Mouse (Mus musculus) olfactory bulb, adult 2 months (tissue): Measurements from ENCODE around the gene Ift88. TPM values are rescaled to one million over a fixed set of nuclear protein-coding genes. Genes with fewer than 3 reads are reported as not detected.

Experiments used
- H3K27ac ChIP-seq: fragments of 200-500 bp; 2 replicates; pipeline ENCODE4 v1.5.1; 2012; ENCODE audit warnings: low read depth, low read length; ENCODE audit not compliant: insufficient read depth
- H3K4me1 ChIP-seq: fragments of 200-500 bp; 2 replicates; pipeline ENCODE4 v1.6.1; 2012; ENCODE audit warnings: low read length; ENCODE audit not compliant: control insufficient read depth, insufficient read depth
- H3K4me3 ChIP-seq: fragments of 200-500 bp; 2 replicates; pipeline ENCODE4 v1.5.1; 2012; ENCODE audit warnings: mild to moderate bottlenecking, low read depth, low read length, moderate library complexity; ENCODE audit not compliant: insufficient read depth
- CTCF ChIP-seq: fragments of 200-500 bp; IDR thresholded peaks from 2 replicates; pipeline ENCODE4 v1.5.1; 2012; ENCODE audit warnings: low read depth, mild to moderate bottlenecking, low read length, moderate library complexity; ENCODE audit not compliant: insufficient read depth
- POLR2A ChIP-seq: fragments of 200-500 bp; IDR thresholded peaks from 2 replicates; pipeline ENCODE4 v1.6.1; 2012; ENCODE audit warnings: mild to moderate bottlenecking, low read depth, low read length, moderate library complexity; ENCODE audit not compliant: insufficient read depth
- WGBS: fragments of 180-500 bp; shearing (Covaris S2); methylation state at CpG from one replicate; pipeline ENCODE4 v1.1.7; 2018; 5-methylcytosine and 5-hydroxymethylcytosine counted together
- polyA plus RNA-seq: library from polyadenylated mRNA; stranded (reverse); fragments of >200 nt; gene quantifications from 2 replicates; pipeline ENCODE4 v1.2.4, GENCODE M21; 2012; ENCODE audit warnings: low replicate concordance; ENCODE audit not compliant: missing spikeins, insufficient read depth, insufficient read length

Ift88 gene
- polyA plus RNA-seq, 1 experiment = not detected

DNA sequence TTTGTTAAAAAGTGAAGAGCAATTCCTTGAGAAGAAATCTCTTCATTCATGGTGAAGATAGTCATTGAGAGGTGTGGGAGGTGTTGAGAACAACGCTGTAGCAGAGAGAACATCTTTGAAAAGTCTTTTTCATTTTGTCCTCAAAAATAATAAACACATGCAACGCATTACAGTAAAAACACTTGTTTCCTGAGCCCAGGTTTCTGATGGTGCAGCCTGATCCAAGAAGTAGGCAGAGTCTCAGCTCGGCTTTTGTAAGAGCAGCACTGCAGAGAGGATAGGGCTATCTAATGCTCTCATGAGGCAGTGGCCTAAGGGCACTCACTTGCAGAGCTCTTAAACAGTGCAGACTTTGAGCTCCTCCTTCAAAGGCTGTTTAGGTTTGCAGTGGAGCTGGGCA, 65.8 kb downstream of the Ift88 start:
- TF ChIP-seq CTCF (no peak), POLR2A (no peak)
- WGBS = 77% methylated on average over 3 of the region's 3 CpGs
- Histone ChIP-seq H3K27ac (no peak overlapping the region), H3K4me1 (no peaks in the 10 kb centered on the region), H3K4me3 (no peak overlapping the region)

- no peak overlapping the region for H3K27ac ChIP-seq
- 67% methylated on average over 2 of the region's 2 CpGs for WGBS
- H3K4me1 ChIP-seq = no peaks in the 10 kb centered on the region
- H3K4me3 ChIP-seq = no peak overlapping the region
- TF ChIP-seq CTCF = no peak
- no peak for TF ChIP-seq POLR2A
These were observed 70.0 kb downstream of the Ift88 start for GRCm38 (mm10) chr14:57493840-57494239.

DNA sequence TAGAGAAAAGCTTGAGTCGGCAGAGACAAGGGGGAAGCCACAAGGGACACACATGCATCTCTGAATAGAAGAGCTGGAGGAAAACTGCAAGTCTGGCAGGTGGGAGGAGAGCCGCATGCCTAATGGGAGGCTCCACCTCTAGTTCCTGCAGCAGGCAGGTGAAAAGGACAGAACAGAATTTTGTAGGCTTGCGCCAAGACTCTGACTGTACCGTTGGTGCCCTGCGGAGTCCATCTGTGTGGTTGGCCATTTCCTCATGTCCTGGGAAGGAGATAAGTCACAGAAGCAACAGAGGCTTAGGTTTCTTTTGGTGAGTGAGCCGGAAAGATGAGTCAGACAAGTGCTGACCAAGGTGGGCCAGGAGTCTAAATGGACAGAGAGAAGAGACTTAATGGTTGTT, 79.9 kb downstream of the Ift88 start:
- Histone ChIP-seq H3K4me1 (no peaks in the 10 kb centered on the region), H3K4me3 (no peak overlapping the region), H3K27ac (no peak overlapping the region)
- 92% methylated on average over 6 of the region's 6 CpGs for WGBS
- no peak for TF ChIP-seq CTCF
- TF ChIP-seq POLR2A = no peak

DNA sequence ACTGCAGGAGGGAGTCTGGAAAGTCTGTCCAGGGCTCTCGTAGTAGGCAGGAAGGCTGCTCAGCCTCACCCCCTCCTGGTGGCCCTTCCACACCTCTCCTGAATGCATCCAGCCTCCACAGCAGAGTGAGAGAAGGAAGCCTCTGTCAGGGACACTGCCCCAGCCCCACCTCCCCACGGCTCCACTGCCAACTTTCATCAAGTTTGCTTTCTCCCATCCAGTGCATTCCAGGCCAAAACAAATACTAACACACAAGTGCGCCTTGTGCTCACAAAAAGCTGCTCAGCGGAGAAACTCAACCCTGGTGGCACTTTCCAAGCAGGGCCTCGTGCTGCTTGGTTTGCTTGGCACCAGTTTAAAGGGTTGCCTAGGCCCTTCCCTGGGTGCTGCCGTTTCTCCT, 85.7 kb downstream of the Ift88 start:
- WGBS = 52% methylated on average over 6 of the region's 6 CpGs
- Histone ChIP-seq H3K4me3 (no peak overlapping the region), H3K27ac (no peak overlapping the region), H3K4me1 (peaks cover 4% of the 10 kb centered on the region; the same call in 1 of the 2 replicates)
- no peak for TF ChIP-seq CTCF
- no peak for TF ChIP-seq POLR2A

DNA sequence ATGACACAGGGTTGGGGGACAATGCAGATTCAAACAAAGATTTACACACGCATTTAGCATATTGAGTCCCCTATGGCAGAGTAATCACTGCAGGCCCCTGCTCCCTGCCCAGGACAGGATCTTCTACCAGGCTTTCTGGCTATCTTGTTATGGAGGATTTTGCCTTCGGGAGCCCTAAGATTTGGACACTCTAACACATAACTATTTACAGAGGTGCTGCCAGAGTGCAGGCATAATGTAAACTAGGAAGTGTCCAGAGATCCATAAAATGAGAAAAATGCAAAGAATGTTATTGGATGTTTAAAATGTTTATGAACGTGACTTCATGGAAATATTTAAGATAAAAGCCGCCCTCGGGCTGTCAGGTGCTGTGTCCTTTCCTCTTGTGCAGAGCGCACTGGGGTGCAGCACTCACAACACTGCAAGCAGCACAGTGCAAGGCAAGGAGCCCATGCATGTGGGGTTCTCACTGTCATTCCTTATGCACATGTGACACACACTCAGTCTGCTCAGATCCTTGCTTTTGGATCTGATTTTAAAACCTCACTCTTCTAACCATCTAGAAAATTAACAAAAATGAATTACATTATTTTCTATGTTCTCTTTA, 91.4 kb downstream of the Ift88 start:
- TF ChIP-seq CTCF = no peak
- no peak for TF ChIP-seq POLR2A
- Histone ChIP-seq H3K4me3 (no peak overlapping the region), H3K4me1 (peaks cover 4% of the 10 kb centered on the region; the same call in 1 of the 2 replicates), H3K27ac (no peak overlapping the region)
- 89% methylated on average over 6 of the region's 6 CpGs for WGBS

DNA sequence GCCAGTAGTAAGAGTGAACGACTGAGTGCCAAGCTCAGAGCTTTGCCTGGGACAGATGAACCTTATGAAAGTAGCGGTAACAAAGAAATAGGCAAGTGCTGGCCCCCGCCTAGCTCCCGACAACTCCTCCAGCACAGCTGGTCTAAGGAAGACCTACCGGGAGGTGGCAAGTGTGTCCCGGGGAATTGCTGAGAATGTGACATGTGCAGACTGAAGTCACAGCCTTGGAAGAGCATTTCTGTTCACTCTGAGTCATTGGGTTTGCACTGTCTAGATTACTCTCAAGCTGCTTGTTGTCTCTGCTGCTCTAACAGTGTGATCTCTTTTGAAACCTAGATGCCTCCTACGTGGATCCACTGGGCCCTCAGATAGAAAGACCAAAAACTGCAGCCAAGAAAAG, 93.1 kb downstream of the Ift88 start:
- H3K4me3 ChIP-seq = no peak overlapping the region
- H3K4me1 ChIP-seq = peaks cover 4% of the 10 kb centered on the region; the same call in 1 of the 2 replicates
- 51% methylated on average over 7 of the region's 7 CpGs for WGBS
- TF ChIP-seq POLR2A (no peak), CTCF (no peak)
- H3K27ac ChIP-seq = peak overlapping the region; percentile 83

DNA sequence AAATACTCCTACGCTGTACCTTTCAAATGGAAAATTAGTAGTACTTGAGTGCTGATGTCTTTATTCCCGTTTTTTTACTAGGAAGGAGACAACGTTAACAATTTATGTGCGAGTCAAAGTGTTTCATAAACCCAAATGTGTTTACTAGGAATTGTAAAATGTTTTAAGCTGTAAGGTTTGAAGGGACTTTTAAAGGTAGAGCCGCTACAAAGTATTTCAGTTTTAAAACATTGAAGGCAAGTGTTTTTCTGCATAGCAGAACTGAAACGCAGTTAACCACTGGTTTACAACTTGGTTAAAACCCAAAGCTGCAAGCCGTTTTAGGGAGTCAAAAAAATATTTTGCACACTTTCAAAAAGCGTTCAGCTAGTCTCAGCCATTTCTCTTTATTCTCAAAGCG, 99.9 kb downstream of the Ift88 start:
- 43% methylated on average over 9 of the region's 9 CpGs for WGBS
- Histone ChIP-seq H3K4me1 (peaks cover 15% of the 10 kb centered on the region), H3K27ac (no peak overlapping the region), H3K4me3 (no peak overlapping the region)
- no peak for TF ChIP-seq CTCF
- no peak for TF ChIP-seq POLR2A

- WGBS = 4% methylated on average over 92 of the region's 104 CpGs
- TF ChIP-seq POLR2A (0 out of 2 replicates have a peak, but pooled peaks have one; percentile 28), CTCF (no peak)
- H3K4me3 ChIP-seq = peak within 1 kb of the TSS; percentile 97
- H3K4me1 ChIP-seq = peaks cover 21% of the 10 kb centered on the region
- H3K27ac ChIP-seq = peak within 1 kb of the TSS; percentile 22; the same call in 1 of the 2 replicates
These were observed 101.0 kb downstream of the Ift88 start, which contains the start of gene Il17d for GRCm38 (mm10) chr14:57524671-57525387. Il17d (plus strand) TSS chr14:57524777.

DNA sequence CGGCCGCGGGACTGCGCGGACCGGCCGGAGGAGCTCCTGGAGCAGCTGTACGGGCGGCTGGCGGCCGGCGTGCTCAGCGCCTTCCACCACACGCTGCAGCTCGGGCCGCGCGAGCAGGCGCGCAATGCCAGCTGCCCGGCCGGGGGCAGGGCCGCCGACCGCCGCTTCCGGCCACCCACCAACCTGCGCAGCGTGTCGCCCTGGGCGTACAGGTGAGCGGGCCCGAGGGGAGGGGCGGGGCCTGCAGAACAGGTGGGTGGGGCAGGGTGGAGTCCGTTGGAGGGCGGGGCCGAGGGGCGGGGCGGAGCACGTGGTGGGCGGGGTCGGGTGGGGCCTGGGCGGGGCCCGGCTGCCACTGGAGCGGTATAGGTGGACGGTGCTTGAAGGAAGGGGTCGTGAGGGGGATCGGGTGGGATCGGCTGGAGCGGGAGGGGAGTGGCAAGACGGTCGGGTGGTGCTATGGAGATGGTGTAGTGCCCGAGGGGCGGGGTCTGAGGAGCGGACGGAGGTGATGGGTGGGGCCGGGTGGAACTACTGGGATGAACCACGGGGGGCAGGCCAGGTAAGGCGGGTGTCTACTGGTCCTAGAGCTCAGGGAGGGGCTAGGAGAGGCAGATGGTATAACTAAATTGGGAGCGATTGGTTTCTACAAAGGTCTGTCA, 101.7 kb downstream of the Ift88 start:
- peaks cover 25% of the 10 kb centered on the region for H3K4me1 ChIP-seq
- H3K4me3 ChIP-seq = peak overlapping the region; percentile 97
- WGBS = 3% methylated on average over 54 of the region's 60 CpGs
- TF ChIP-seq CTCF = no peak
- 0 out of 2 replicates have a peak, but pooled peaks have one; percentile 6 for TF ChIP-seq POLR2A
- H3K27ac ChIP-seq = no peak overlapping the region
